Mouse (Mus musculus): ENCODE measurements around the gene Mynn. TPM values are rescaled to one million over a fixed set of nuclear protein-coding genes. Genes with fewer than 3 reads are reported as not detected.

Gene Mynn
- 3.8 and 12.1 TPM in 2 replicates for polyA plus RNA-seq (2012; rRNA removed; ENCODE audit: low replicate concordance)

DNA sequence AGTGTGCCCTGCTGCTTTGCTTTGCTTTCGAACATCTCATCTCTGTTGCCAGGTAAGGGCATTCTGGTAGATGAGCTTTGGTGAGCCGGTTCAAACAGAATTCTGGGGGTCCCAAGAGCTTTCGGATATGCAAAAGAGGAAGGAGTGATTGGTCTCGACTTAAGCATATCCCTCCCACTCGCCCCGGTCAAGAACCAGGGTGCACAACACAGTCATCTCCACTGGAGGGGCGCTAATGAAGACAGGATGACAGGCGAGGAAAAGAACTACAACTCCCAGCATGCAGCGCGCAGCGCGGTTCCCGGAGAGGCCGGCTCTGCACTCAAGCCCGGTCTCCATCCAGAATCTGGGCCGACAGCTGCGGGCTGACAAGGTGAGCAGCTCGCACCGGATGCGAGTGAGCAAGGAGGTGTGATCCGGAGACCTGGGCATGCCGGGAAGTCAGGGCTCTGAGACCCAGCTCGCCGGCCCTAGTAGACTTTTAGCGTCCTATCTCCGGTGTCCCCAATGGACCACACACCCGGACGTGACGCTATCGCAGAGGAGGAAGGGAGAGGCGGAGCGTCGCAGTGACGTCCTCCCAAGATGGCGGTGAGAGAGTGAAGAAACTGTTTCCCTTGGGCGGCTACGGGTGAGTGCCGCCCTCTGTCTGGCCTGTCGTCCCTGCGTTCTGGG lies at the start of gene Mynn:
Gene Mynn, plus strand, starts transcription at position 1 of the 675 bp plus-strand sequence.

DNA sequence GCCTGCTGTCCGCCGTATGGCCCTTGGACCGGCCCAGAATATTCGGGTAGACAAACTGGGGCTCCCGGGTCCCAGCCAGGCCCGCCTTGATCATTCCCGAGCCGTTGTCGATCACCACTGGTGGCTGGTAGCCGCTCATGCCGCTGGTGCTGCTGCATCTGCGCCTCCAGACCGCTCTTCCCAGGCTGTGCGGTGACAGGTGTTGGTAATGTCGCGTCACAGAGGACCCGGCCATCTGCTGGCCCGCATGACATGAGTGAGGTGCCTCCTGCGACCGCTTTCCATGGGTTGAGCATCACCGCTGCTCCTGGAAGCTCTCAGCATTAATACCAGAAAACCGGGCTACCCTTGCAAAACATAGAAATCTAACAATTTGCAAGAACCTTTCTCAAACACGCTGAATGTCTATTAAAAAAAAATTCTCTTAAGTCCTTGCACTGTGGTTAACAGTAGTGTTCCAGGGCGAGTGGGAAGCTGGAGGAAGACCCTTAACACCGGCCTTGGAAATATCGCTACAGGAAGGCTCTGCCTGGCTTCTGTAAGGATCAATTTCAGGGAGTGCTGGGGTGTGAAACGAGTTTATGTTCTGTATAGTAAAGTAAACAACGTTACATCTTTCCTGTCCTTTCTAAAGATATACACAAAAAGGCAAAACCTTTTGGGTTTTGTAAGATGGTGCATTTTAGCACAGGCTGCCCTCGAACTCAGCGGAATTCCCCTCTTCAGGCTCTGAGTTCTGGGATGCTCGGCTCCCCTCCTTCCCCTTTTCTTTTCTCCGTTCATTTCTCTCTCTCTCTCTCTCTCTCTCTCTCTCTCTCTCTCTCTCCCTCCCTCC lies 1.9 kb upstream of the Mynn start, which contains the start of gene Actrt3:
Gene Actrt3, minus strand, starts transcription at position 229 of the 835 bp plus-strand sequence.

DNA sequence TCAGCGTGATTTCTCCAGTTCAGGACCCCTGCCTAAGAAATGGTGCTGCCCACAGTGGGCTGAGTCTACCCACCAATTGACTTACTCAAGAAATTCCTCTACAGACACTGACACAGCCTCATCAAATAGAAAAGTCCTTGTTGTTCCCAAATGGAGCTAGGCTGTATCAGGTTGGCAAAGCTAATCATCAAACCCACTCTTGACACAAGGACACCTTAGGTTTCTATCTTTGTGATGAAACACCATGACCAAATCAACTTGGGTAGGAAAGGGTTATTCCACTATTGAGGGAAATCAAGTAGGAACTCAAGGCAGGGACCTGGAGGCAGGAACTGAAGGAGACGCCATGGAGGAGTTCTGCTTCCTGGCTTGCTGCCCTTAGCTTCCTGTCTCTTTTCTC lies 42.3 kb downstream of the Mynn start, which contains the start of gene Lrriq4:
Gene Lrriq4, plus strand, starts transcription at position 301 of the 400 bp plus-strand sequence.

DNA sequence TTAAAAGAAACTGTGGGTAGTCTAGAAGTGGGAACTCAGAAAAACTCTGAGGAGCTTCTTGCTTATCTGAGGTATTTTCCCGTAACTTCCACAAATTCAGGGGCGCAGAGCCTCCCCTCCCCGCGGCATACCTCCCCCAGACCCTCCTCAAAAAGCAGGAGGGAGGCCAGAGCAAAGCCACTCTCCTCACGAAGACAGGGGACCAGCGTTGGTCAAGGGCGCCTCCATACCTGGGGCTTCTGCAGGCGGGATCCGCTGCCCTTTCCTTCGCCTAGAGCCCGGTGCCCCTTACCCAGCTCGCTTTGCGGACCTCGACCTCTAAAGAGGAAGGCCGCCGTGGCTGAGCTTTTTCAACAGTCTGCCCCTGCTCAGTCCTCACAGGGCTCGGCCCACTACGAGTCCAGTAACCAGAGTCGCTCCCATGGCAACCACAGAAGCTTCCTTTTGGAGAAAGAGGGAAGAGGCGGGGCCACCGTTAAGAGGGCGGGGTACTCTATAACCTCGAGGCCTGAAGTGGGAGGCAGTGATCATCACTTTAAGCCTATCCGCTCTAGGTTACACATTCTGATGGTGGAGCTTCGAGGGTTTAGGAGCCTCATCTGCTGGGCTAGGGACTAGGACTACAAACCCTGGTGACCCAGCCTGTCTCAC lies 45.7 kb downstream of the Mynn start, which contains the start of gene Lrrc34:
Gene Lrrc34, minus strand, starts transcription at position 430 of the 651 bp plus-strand sequence.

Other genes starting within 250 kb of the Mynn start
- gene Mecom, start 54.1 kb upstream of the Mynn start, polyA plus RNA-seq (2012; rRNA removed; ENCODE audit: low replicate concordance), result 1.9 and 4.1 TPM in 2 replicates
- not detected in 2 replicates for gene Actrt3, start 2.1 kb upstream of the Mynn start, polyA plus RNA-seq (2012; rRNA removed; ENCODE audit: low replicate concordance)
- gene Lrriq4, start 42.4 kb downstream of the Mynn start, polyA plus RNA-seq (2012; rRNA removed; ENCODE audit: low replicate concordance), result not detected in 2 replicates
- gene Lrrc34, start 45.8 kb downstream of the Mynn start, polyA plus RNA-seq (2012; rRNA removed; ENCODE audit: low replicate concordance), result not detected in 2 replicates
- gene Lrrc31, start 97.8 kb downstream of the Mynn start, polyA plus RNA-seq (2012; rRNA removed; ENCODE audit: low replicate concordance), result not detected in 2 replicates
- not detected in 2 replicates for gene Samd7, start 144.2 kb downstream of the Mynn start, polyA plus RNA-seq (2012; rRNA removed; ENCODE audit: low replicate concordance)
- 7.4 and 16.9 TPM in 2 replicates for gene Sec62, start 190.8 kb downstream of the Mynn start, polyA plus RNA-seq (2012; rRNA removed; ENCODE audit: low replicate concordance)